Mouse (Mus musculus) midbrain, postnatal 0 days (tissue): Measurements from ENCODE around the gene Tor3a. TPM values are rescaled to one million over a fixed set of nuclear protein-coding genes. Genes with fewer than 3 reads are reported as not detected.

Experiments used
- ATAC-seq: fragments of 200-750 bp; cut with Nextera tagmentation; 2 replicates; pipeline ENCODE4 v1.8.0; 2017; ENCODE audit warnings: moderate number of reproducible peaks, mild to moderate bottlenecking, moderate TSS enrichment, moderate library complexity; ENCODE audit not compliant: low FRiP score
- DNase-seq: peaks from one replicate; pipeline ENCODE4 v3.0.0-alpha.2; 2015; ENCODE audit warnings: low spot score
- H3K27ac ChIP-seq: fragments of 300-500 bp; sonication (generic); 2 replicates; pipeline ENCODE4 v1.5.1; 2014; ENCODE audit warnings: low read depth, mild to moderate bottlenecking, low read length, mixed read lengths
- H3K27me3 ChIP-seq: fragments of 300-500 bp; sonication (generic); 2 replicates; pipeline ENCODE4 v1.6.1; 2014; ENCODE audit warnings: low read length, control low read depth, mixed read lengths; ENCODE audit not compliant: insufficient read depth
- H3K36me3 ChIP-seq: fragments of 300-500 bp; sonication (generic); 2 replicates; pipeline ENCODE4 v1.6.1; 2014; ENCODE audit warnings: low read length, control low read depth, mixed read lengths; ENCODE audit not compliant: insufficient read depth
- H3K4me1 ChIP-seq: fragments of 300-500 bp; sonication (generic); 2 replicates; pipeline ENCODE4 v1.6.1; 2014; ENCODE audit warnings: mild to moderate bottlenecking, control low read depth, antibody characterized with exemption, low read length, mixed read lengths; ENCODE audit not compliant: insufficient read depth
- H3K4me2 ChIP-seq: fragments of 300-500 bp; sonication (generic); 2 replicates; pipeline ENCODE4 v1.6.1; 2014; ENCODE audit warnings: low read depth, mild to moderate bottlenecking, low read length, mixed read lengths; ENCODE audit not compliant: poor library complexity, severe bottlenecking
- H3K4me3 ChIP-seq: fragments of 300-500 bp; sonication (generic); 2 replicates; pipeline ENCODE4 v1.5.1; 2014; ENCODE audit warnings: low read depth, mild to moderate bottlenecking, low read length, moderate library complexity
- H3K9ac ChIP-seq: fragments of 300-500 bp; sonication (generic); replicated peaks from 2 replicates; pipeline ENCODE4 v1.6.1; 2014; ENCODE audit warnings: mild to moderate bottlenecking, low read length, moderate library complexity, mixed read lengths; ENCODE audit not compliant: poor library complexity, severe bottlenecking
- H3K9me3 ChIP-seq: fragments of 300-500 bp; sonication (generic); 2 replicates; pipeline ENCODE4 v1.6.1; 2016; ENCODE audit warnings: low read length, control low read depth
- CTCF ChIP-seq: IDR thresholded peaks from 2 replicates; pipeline ENCODE4 v1.5.1; 2016; ENCODE audit warnings: antibody characterized with exemption, mild to moderate bottlenecking
- WGBS: fragments of 180-500 bp; shearing (Covaris S2); extraction: QIAGEN DNeasy Blood & Tissue Kit; methylation state at CpG from one replicate; pipeline ENCODE4 v1.1.7; 2014; 5-methylcytosine and 5-hydroxymethylcytosine counted together
- polyA plus RNA-seq: library from polyadenylated mRNA; unstranded; fragments of >200 nt; fragmentation: Nextera tagmentation; extraction: Ambion mirVana; gene quantifications from 2 replicates; pipeline ENCODE4 v1.2.1, GENCODE M21; 2015
- total RNA-seq: library from RNA; depleted of rRNA; stranded (reverse); fragments of >200 nt; gene quantifications from 2 replicates; pipeline ENCODE4 v1.2.3, GENCODE M21; 2014

Tor3a gene
- total and polyA plus RNA-seq, 2 experiments from 2014 or later: 2.6 to 3.1 TPM

DNA sequence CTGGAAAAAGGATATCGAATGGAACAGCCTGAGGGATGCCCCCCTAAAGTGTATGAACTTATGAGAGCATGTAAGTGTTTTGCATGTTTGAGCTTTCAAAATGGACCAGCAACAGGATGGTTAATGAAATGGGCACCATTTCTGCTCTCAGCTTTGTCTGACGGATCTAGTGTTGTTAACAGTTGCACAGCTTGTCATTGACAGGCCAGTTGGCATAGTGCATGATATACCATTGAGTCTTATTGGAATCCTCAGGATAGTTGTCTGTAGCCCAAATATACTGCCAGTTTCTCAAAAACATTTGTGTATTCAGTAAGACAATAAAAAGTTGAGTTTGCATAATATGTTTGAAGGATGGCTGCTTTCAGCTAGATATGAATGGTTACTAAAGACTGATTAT, 39.0 kb downstream of the Tor3a start:
- Histone ChIP-seq H3K4me3 (no peak overlapping the region), H3K4me1 (no peaks in the 10 kb centered on the region), H3K27me3 (no peaks in the 10 kb centered on the region), H3K36me3 (peaks cover 21% of the 10 kb centered on the region), H3K9ac (no peak overlapping the region), H3K27ac (no peak overlapping the region), H3K9me3 (no peaks in the 10 kb centered on the region), H3K4me2 (no peak overlapping the region)
- no peak for ATAC-seq
- 84% methylated on average over 2 of the region's 2 CpGs for WGBS
- DNase-seq: no peak
- TF ChIP-seq CTCF: no peak

DNA sequence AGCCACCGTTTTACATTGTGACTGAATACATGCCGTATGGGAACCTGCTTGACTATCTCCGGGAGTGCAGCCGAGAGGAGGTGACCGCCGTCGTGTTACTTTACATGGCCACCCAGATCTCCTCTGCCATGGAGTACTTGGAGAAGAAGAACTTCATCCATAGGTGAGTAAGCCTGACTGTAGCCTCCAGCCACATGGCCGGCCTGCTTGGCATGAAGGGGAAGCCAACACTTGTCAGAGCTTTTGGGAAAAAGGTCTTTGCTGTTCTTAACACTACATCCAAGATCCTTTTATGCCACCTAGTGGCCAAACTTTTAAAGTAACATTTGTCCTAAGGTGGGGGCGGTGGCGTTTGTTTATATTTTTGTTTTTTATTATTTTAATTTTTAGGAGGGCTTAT, 41.1 kb downstream of the Tor3a start:
- DNase-seq (peak; percentile 81), ATAC-seq (peak; percentile 54)
- Histone ChIP-seq H3K9ac (no peak overlapping the region), H3K27me3 (no peaks in the 10 kb centered on the region), H3K4me3 (no peak overlapping the region), H3K9me3 (no peaks in the 10 kb centered on the region), H3K4me1 (no peaks in the 10 kb centered on the region), H3K36me3 (peaks cover 27% of the 10 kb centered on the region), H3K27ac (no peak overlapping the region), H3K4me2 (no peak overlapping the region)
- 77% methylated on average over 10 of the region's 10 CpGs for WGBS
- peak; percentile 78 for TF ChIP-seq CTCF

- no peak overlapping the region for H3K4me2 ChIP-seq
- H3K4me3 ChIP-seq: no peak overlapping the region
- no peak overlapping the region for H3K9ac ChIP-seq
- H3K27ac ChIP-seq: no peak overlapping the region
- H3K36me3 ChIP-seq: peaks cover 22% of the 10 kb centered on the region
- H3K9me3 ChIP-seq: no peaks in the 10 kb centered on the region
- TF ChIP-seq CTCF: peak; percentile 62
- no peaks in the 10 kb centered on the region for H3K4me1 ChIP-seq
- no peaks in the 10 kb centered on the region for H3K27me3 ChIP-seq
- ATAC-seq: no peak
- no peak for DNase-seq
Measured at GRCm38 (mm10) chr1:156630965-156631364, 43.2 kb downstream of the Tor3a start.

DNA sequence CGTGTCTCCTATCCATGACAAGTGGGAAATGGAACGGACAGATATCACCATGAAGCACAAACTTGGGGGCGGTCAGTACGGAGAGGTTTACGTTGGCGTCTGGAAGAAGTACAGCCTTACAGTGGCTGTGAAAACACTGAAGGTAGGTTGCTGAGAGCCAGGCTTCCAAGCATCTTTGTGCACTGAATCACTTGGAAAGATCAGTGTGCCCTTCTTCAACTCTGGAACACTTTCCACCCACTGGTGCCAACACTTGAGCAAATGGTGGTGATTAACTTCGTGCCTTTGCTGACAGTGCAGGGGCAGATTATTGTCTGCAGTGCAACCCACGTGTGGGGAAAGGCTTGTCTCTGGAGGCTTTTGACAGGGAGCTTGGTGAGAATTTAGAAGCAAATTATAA, 44.2 kb downstream of the Tor3a start:
- Histone ChIP-seq H3K27me3 (no peaks in the 10 kb centered on the region), H3K36me3 (peaks cover 17% of the 10 kb centered on the region), H3K27ac (no peak overlapping the region), H3K4me1 (no peaks in the 10 kb centered on the region), H3K4me3 (no peak overlapping the region), H3K9ac (no peak overlapping the region), H3K4me2 (no peak overlapping the region), H3K9me3 (no peaks in the 10 kb centered on the region)
- no peak for TF ChIP-seq CTCF
- no peak for DNase-seq
- ATAC-seq: no peak
- WGBS: 95% methylated on average over 8 of the region's 8 CpGs

GRCm38 (mm10) chr1:156626729-156627128, 47.4 kb downstream of the Tor3a start:
- no peaks in the 10 kb centered on the region for H3K4me1 ChIP-seq
- DNase-seq: peak; percentile 28
- no peaks in the 10 kb centered on the region for H3K9me3 ChIP-seq
- H3K4me3 ChIP-seq: no peak overlapping the region
- no peak for ATAC-seq
- H3K27me3 ChIP-seq: no peaks in the 10 kb centered on the region
- 79% methylated on average over 4 of the region's 4 CpGs for WGBS
- H3K27ac ChIP-seq: no peak overlapping the region
- no peak overlapping the region for H3K9ac ChIP-seq
- H3K4me2 ChIP-seq: no peak overlapping the region
- H3K36me3 ChIP-seq: peaks cover 11% of the 10 kb centered on the region
- peak; percentile 49 for TF ChIP-seq CTCF

DNA sequence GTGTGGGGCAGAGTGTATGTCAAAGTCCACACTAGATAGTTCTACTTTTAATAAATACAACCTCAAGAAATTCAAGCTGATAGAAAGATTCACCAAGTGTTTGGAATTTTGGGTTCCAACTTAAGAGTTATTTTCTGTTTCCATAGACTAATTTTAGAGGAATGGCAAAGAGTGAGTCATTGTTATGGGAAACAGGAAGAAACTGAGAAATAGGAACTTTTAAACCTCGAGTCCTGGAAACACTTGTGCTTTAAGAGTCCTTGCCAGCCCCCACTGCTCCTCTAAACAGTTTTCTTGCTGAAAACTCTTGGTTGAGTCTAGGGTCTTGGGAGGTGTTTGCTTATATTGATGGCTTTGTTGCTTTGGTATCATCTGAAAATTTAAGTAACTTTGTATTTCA, 49.9 kb downstream of the Tor3a start:
- Histone ChIP-seq H3K27me3 (no peaks in the 10 kb centered on the region), H3K9ac (no peak overlapping the region), H3K9me3 (no peaks in the 10 kb centered on the region), H3K4me2 (no peak overlapping the region), H3K4me1 (no peaks in the 10 kb centered on the region), H3K4me3 (no peak overlapping the region), H3K36me3 (no peaks in the 10 kb centered on the region), H3K27ac (no peak overlapping the region)
- ATAC-seq: no peak
- no peak for DNase-seq
- TF ChIP-seq CTCF: no peak
- 77% methylated on average over 1 of the region's 1 CpGs for WGBS
